Mouse (Mus musculus) ES-E14 (cell line): Measurements from ENCODE around the gene Mkrn1. TPM values are rescaled to one million over a fixed set of nuclear protein-coding genes. Genes with fewer than 3 reads are reported as not detected.

Experiments
- DNase-seq: peaks from one replicate; pipeline ENCODE4 v3.0.0-alpha.2; 2013; ENCODE audit warnings: low read depth, low spot score
- H3K27ac ChIP-seq: 2 replicates; pipeline ENCODE4 v1.5.1; 2012; ENCODE audit warnings: low read depth, mild to moderate bottlenecking, low read length, moderate library complexity, mixed read lengths; ENCODE audit not compliant: poor library complexity, insufficient read depth, severe bottlenecking
- H3K36me3 ChIP-seq: 2 replicates; pipeline ENCODE4 v1.6.1; 2012; ENCODE audit warnings: mild to moderate bottlenecking, low read length, moderate library complexity, mixed read lengths; ENCODE audit not compliant: control insufficient read depth, poor library complexity, insufficient read depth, severe bottlenecking
- H3K4me1 ChIP-seq, 2 experiments: fragments of 150-350 bp in 1 of 2; sonication (generic) in 1 of 2; 2 replicates each; pipeline ENCODE4 v1.6.1; 2012; ENCODE audit warnings: low read length in 2 of 2, mild to moderate bottlenecking in 1 of 2, mixed read lengths in 1 of 2; ENCODE audit not compliant: control insufficient read depth in 2 of 2, insufficient read depth in 2 of 2, poor library complexity in 1 of 2
- H3K4me3 ChIP-seq, 2 experiments: fragments of 150-350 bp in 1 of 2; sonication (generic) in 1 of 2; 2 replicates each; pipeline ENCODE4 v1.5.1; 2012; ENCODE audit warnings: low read length in 2 of 2, low read depth in 1 of 2, mild to moderate bottlenecking in 1 of 2, mixed read lengths in 1 of 2; ENCODE audit not compliant: insufficient read depth in 1 of 2, poor library complexity in 1 of 2, severe bottlenecking in 1 of 2
- H3K9ac ChIP-seq: 2 replicates; pipeline ENCODE4 v1.6.1; 2012; ENCODE audit warnings: low read depth, mild to moderate bottlenecking, low read length, mixed read lengths; ENCODE audit not compliant: poor library complexity, insufficient read depth, severe bottlenecking
- H3K9me3 ChIP-seq: fragments of 150-350 bp; sonication (generic); 2 replicates; pipeline ENCODE4 v1.6.1; 2012; ENCODE audit warnings: low read depth, mild to moderate bottlenecking, low read length; ENCODE audit not compliant: control insufficient read depth, insufficient read depth
- CHD2 ChIP-seq: IDR thresholded peaks from 2 replicates; pipeline ENCODE4 v1.6.1; 2014; ENCODE audit warnings: mild to moderate bottlenecking, low read depth, low read length, inconsistent platforms
- HCFC1 ChIP-seq: IDR thresholded peaks from 2 replicates; pipeline ENCODE4 v1.6.1; 2012; ENCODE audit warnings: low read length, inconsistent platforms, borderline replicate concordance; ENCODE audit not compliant: insufficient read depth
- MAFK ChIP-seq: IDR thresholded peaks from 2 replicates; pipeline ENCODE4 v1.6.1; 2014; ENCODE audit warnings: mild to moderate bottlenecking, low read depth, low read length, inconsistent platforms; ENCODE audit not compliant: insufficient read depth
- ZC3H11A ChIP-seq: IDR thresholded peaks from 2 replicates; pipeline ENCODE4 v1.6.1; 2012; ENCODE audit warnings: low read depth, mild to moderate bottlenecking, inconsistent platforms, low read length, borderline replicate concordance
- ZNF384 ChIP-seq: IDR thresholded peaks from 2 replicates; pipeline ENCODE4 v1.6.1; 2012; ENCODE audit warnings: low read depth, low read length, inconsistent platforms
- in situ Hi-C, 2 experiments: fragments of 600-800 bp; cut with MboI; formaldehyde crosslinking; loops; one replicate each; pipeline ENCODE4 v1.15.1; 2025; ENCODE audit warnings: low sequenced_read_pairs in 2 of 2, inconsistent platforms in 1 of 2; ENCODE audit not compliant: unreplicated experiment in 2 of 2
- total RNA-seq: library from RNA; depleted of rRNA; stranded (reverse); fragments of 300-350 nt; gene quantifications from 2 replicates; pipeline ENCODE4 v1.2.3, GENCODE M21; 2012

The Mkrn1 gene
- total RNA-seq, 1 experiment: 652 TPM

- in situ Hi-C loops: no loop called here
- Histone ChIP-seq H3K9ac (no peak overlapping the region), H3K27ac (peak overlapping the region; percentile 43), H3K4me1 (peaks cover 4 to 17% of the 10 kb centered on the region in 2 experiments; a peak in 3 of 4 replicates), H3K36me3 (peaks cover 2% of the 10 kb centered on the region; the same call in 1 of the 2 replicates), H3K4me3 (no peak overlapping the region), H3K9me3 (no peaks in the 10 kb centered on the region)
- DNase-seq: no peak
- TF ChIP-seq MAFK (no peak), CHD2 (no peak), ZC3H11A (no peak), ZNF384 (no peak), HCFC1 (no peak)
Measured at GRCm38 (mm10) chr6:39434111-39434885, 14.0 kb upstream of the Mkrn1 start.

DNA sequence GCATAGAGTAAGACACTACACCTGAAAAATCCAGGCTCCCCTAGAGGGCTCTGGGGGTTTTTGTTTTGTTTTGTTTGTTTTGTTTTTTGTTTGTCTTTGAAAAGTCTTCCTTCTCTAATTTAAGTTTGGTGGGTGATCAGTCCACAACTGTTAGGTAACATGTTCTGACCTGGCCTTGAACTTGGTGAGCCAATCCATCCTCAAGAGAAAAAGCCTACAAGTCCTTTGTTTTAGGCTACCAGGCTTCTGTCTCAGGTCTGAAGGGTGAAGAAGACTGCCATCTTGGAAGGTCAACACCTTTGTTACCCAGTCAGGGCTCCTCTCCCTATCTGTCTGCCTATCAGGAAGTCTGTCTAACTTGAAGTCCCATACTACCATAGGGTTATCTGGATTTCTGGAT is 13.4 kb upstream of the Mkrn1 start:
- Histone ChIP-seq H3K27ac (peak overlapping the region; percentile 6; the same call in 1 of the 2 replicates), H3K4me1 (peaks cover 4 to 19% of the 10 kb centered on the region in 2 experiments; a peak in 3 of 4 replicates), H3K9me3 (no peaks in the 10 kb centered on the region), H3K9ac (no peak overlapping the region), H3K36me3 (peaks cover 2% of the 10 kb centered on the region; the same call in 1 of the 2 replicates), H3K4me3 (no peak overlapping the region)
- in situ Hi-C loops: no loop called here
- no peak for DNase-seq
- TF ChIP-seq MAFK (no peak), ZC3H11A (no peak), ZNF384 (no peak), CHD2 (no peak), HCFC1 (no peak)

GRCm38 (mm10) chr6:39433174-39433573 is 12.9 kb upstream of the Mkrn1 start:
- TF ChIP-seq HCFC1 (no peak), ZC3H11A (no peak), ZNF384 (no peak), CHD2 (no peak), MAFK (no peak)
- Histone ChIP-seq H3K4me1 (peaks cover 4 to 19% of the 10 kb centered on the region in 2 experiments; a peak in 3 of 4 replicates), H3K9ac (no peak overlapping the region), H3K36me3 (peaks cover 1% of the 10 kb centered on the region; the same call in 1 of the 2 replicates), H3K4me3 (no peak overlapping the region), H3K9me3 (no peaks in the 10 kb centered on the region), H3K27ac (peak overlapping the region; percentile 89)
- in situ Hi-C loops: no loop called here
- no peak for DNase-seq

DNA sequence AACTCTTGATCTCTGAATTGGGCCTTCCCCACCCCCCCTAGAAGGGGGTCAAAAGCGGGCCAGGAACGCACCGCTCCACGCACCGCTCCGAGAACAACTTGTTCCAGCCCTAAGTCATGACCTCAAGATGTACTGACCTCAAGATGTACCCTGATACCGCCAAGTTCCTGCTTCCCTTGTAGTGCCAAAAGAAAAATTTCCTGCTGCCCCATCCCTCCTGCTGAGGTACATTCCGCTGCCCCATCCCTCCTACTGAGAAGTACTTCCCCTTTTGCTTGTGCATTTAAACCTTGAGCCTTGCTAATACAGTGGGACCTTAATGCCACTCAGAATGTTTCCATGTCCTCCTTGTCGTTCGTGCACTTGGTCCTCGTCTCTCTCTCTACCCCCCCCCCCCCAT is 10.5 kb upstream of the Mkrn1 start:
- in situ Hi-C loops: no loop called here
- H3K27ac ChIP-seq: peak overlapping the region; percentile 80

More for the DNA sequence above, 10.5 kb upstream of the Mkrn1 start:
- no peak for DNase-seq
- Histone ChIP-seq H3K9ac (peak overlapping the region; percentile 60), H3K4me3 (peak overlapping the region in 1 of 2 experiments; percentile 9; a peak in 2 of 4 replicates), H3K36me3 (no peaks in the 10 kb centered on the region; the same call in 1 of the 2 replicates), H3K4me1 (peaks cover 4 to 21% of the 10 kb centered on the region in 2 experiments; a peak in 3 of 4 replicates), H3K9me3 (no peaks in the 10 kb centered on the region)
- no peak for TF ChIP-seq MAFK
- no peak for TF ChIP-seq CHD2
- TF ChIP-seq ZC3H11A: no peak
- TF ChIP-seq HCFC1: no peak
- no peak for TF ChIP-seq ZNF384
